Mouse (Mus musculus): Measurements from ENCODE around the gene Ly75. TPM values are rescaled to one million over a fixed set of nuclear protein-coding genes. Genes with fewer than 3 reads are reported as not detected.
A peak's percentile ranks its signal among the peaks of the same experiment; 100 is the strongest.

The Ly75 gene
- polyA plus RNA-seq, 1 experiment from 2014 or later, result 1.3 TPM

GRCm38 (mm10) chr2:60369454-60369853, 13.6 kb downstream of the Ly75 start:
- H3K36me3 ChIP-seq, result no peaks in the 10 kb centered on the region
- no peak overlapping the region for H3K27ac ChIP-seq (replicated peaks)
- no peak overlapping the region for H3K4me2 ChIP-seq
- no peak for ATAC-seq (ENCODE audit: extremely low read depth, insufficient number of reproducible peaks, low FRiP score, low TSS enrichment)
- WGBS, result 84% methylated on average over 4 of the region's 4 CpGs
- no peaks in the 10 kb centered on the region for H3K27me3 ChIP-seq (replicated peaks)
- no peak overlapping the region for H3K9ac ChIP-seq
- H3K9me3 ChIP-seq, result no peaks in the 10 kb centered on the region
- peaks cover 15% of the 10 kb centered on the region for H3K4me1 ChIP-seq
- no peak overlapping the region for H3K4me3 ChIP-seq

- no peak for ATAC-seq (ENCODE audit: extremely low read depth, insufficient number of reproducible peaks, low FRiP score, low TSS enrichment)
- Histone ChIP-seq H3K9me3 (no peaks in the 10 kb centered on the region), H3K36me3 (no peaks in the 10 kb centered on the region), H3K27ac (replicated peaks) (no peak overlapping the region), H3K4me3 (no peak overlapping the region), H3K27me3 (replicated peaks) (no peaks in the 10 kb centered on the region), H3K4me1 (peaks cover 15% of the 10 kb centered on the region), H3K9ac (no peak overlapping the region), H3K4me2 (no peak overlapping the region)
- 75% methylated on average over 7 of the region's 7 CpGs for WGBS
Observed at GRCm38 (mm10) chr2:60367871-60368270, 15.2 kb downstream of the Ly75 start.

DNA sequence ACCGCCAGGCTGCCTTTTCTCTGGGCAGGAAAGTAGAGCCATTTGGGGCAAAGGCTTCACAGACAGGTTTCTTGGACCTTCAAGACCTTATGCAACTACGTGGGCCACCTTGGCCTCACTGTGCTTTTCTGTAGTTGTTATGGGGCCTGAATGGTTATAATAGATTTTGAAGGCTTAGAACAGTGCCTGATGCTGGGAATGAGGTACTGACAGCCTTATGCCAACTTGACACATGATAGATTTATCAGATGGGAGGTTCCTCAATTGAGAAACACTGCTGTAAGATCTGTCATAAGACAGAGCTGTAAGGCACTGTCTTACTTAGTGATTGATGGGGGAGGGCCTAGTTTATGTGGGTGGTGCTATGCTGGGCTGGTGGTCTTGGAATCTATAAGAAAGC, 15.9 kb downstream of the Ly75 start:
- no peaks in the 10 kb centered on the region for H3K9me3 ChIP-seq
- no peak overlapping the region for H3K9ac ChIP-seq
- no peak for ATAC-seq (ENCODE audit: extremely low read depth, insufficient number of reproducible peaks, low FRiP score, low TSS enrichment)
- H3K4me2 ChIP-seq, result no peak overlapping the region
- H3K4me3 ChIP-seq, result no peak overlapping the region
- H3K4me1 ChIP-seq, result peaks cover 15% of the 10 kb centered on the region
- WGBS, result 85% methylated on average over 2 of the region's 2 CpGs
- no peak overlapping the region for H3K27ac ChIP-seq (replicated peaks)
- no peaks in the 10 kb centered on the region for H3K27me3 ChIP-seq (replicated peaks)
- H3K36me3 ChIP-seq, result no peaks in the 10 kb centered on the region

DNA sequence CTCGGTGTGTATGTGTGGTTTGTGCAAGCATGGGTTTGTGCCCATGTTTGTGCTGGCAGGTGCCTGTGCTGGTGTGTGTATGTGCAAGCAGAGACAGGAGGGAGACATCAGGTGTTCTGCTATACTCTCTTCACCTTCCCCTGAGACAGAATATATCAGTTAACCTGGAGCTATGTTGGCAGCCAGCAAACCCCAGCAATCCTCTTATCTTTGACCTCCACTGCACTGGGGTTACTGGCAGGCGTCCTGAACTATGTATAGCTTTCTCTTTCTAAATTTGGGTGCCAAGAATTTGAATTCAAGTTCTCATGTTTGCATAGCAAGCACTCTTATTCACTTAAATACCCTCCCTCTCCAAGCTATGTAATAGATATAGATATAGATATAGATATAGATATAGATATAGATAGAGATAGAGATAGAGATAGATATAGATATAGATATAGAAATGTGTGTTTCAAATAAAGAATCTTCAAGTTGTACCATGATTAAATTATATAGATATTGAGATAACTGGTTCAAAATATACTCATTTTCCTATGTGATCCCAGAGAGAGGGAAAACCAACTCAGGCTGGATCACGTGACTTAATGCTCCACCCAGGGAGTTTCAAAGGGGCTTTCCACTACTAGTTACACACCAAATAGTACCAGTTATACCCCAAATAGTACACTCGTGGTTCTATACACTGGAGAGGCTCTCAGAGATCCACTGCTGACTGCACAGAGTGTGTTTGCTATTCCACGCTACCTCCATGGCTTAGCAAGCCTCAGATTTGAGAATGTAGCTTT, 17.1 kb downstream of the Ly75 start:
- no peak for ATAC-seq (ENCODE audit: extremely low read depth, insufficient number of reproducible peaks, low FRiP score, low TSS enrichment)
- WGBS, result 63% methylated on average over 5 of the region's 5 CpGs
- H3K4me2 ChIP-seq, result no peak overlapping the region

GRCm38 (mm10) chr2:60365138-60365775, 17.8 kb downstream of the Ly75 start:
- H3K36me3 ChIP-seq, result no peaks in the 10 kb centered on the region
- no peak for ATAC-seq (ENCODE audit: extremely low read depth, insufficient number of reproducible peaks, low FRiP score, low TSS enrichment)
- H3K4me2 ChIP-seq, result no peak overlapping the region
- no peaks in the 10 kb centered on the region for H3K27me3 ChIP-seq (replicated peaks)
- H3K27ac ChIP-seq (replicated peaks), result no peak overlapping the region
- no peak overlapping the region for H3K4me3 ChIP-seq
- no peak overlapping the region for H3K9ac ChIP-seq
- WGBS, result 68% methylated on average over 7 of the region's 7 CpGs
- no peaks in the 10 kb centered on the region for H3K9me3 ChIP-seq
- H3K4me1 ChIP-seq, result peaks cover 15% of the 10 kb centered on the region

More for the DNA sequence above, 17.1 kb downstream of the Ly75 start:
- H3K27me3 ChIP-seq (replicated peaks), result no peaks in the 10 kb centered on the region
- no peaks in the 10 kb centered on the region for H3K9me3 ChIP-seq
- H3K9ac ChIP-seq, result no peak overlapping the region
- no peak overlapping the region for H3K27ac ChIP-seq (replicated peaks)
- no peaks in the 10 kb centered on the region for H3K36me3 ChIP-seq
- H3K4me1 ChIP-seq, result peaks cover 15% of the 10 kb centered on the region
- no peak overlapping the region for H3K4me3 ChIP-seq

DNA sequence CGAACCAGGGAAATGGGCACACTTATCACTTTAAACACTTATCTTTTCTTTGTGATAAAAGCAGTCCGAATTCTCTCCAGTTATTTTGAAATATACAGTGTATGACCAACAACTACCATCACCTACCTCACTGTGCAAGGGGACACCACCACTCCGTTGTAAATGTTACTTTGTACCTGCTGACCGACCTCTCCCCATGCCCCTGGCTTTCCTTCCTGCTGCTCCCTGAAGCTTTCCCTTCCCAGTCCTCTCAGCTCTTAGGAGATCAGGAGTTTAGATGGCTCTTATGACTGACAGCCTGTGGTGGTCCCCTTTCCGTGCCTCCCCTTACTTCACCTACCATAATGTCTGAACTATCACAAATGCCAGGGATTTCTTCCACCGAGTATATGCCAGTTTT, 21.0 kb downstream of the Ly75 start:
- 72% methylated on average over 6 of the region's 6 CpGs for WGBS
- H3K4me2 ChIP-seq, result no peak overlapping the region
- H3K9me3 ChIP-seq, result no peaks in the 10 kb centered on the region
- no peak overlapping the region for H3K4me3 ChIP-seq
- no peaks in the 10 kb centered on the region for H3K36me3 ChIP-seq
- no peaks in the 10 kb centered on the region for H3K27me3 ChIP-seq (replicated peaks)
- H3K9ac ChIP-seq, result no peak overlapping the region
- peaks cover 15% of the 10 kb centered on the region for H3K4me1 ChIP-seq
- H3K27ac ChIP-seq (replicated peaks), result no peak overlapping the region
- no peak for ATAC-seq (ENCODE audit: extremely low read depth, insufficient number of reproducible peaks, low FRiP score, low TSS enrichment)

DNA sequence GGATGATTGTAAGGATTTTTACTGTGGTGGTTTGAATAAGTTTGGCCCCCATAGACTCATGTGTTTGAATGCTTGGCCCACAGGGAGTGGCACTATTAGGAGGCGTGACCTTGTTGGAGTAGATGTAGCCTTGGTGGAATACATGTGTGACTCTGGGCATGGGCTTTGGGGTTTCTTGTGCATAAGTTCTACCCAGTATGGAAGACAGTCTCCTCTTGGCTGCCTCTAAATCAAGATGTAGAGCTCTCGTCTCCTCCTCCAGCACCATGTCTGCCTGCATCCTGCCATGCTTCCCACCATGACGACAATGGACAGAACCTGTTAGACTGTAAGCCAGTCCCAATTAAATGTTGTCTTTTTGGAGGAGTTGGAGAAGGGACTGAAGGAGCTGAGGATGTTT, 23.3 kb downstream of the Ly75 start:
- Histone ChIP-seq H3K4me2 (no peak overlapping the region), H3K27ac (replicated peaks) (no peak overlapping the region), H3K36me3 (no peaks in the 10 kb centered on the region), H3K9ac (no peak overlapping the region), H3K27me3 (replicated peaks) (no peaks in the 10 kb centered on the region), H3K9me3 (no peaks in the 10 kb centered on the region), H3K4me1 (peaks cover 8% of the 10 kb centered on the region), H3K4me3 (no peak overlapping the region)
- no peak for ATAC-seq (ENCODE audit: extremely low read depth, insufficient number of reproducible peaks, low FRiP score, low TSS enrichment)
- 85% methylated on average over 3 of the region's 3 CpGs for WGBS

DNA sequence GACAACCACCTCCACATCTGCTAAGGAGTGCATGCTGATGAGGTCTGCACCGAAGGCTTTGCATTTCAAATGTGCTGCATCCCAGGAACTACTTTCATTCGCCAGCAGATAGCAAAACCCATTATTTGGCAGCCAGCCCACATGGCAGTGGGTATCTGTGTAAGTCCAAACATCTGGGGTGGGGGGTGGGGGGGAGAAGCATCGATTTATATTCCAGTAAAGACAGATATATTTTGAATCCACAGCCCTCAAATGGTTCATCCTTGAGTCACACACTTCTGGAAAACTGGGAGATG, 27.8 kb downstream of the Ly75 start:
- Histone ChIP-seq H3K4me2 (peak overlapping the region; percentile 56), H3K27ac (replicated peaks) (no peak overlapping the region), H3K9ac (no peak overlapping the region), H3K36me3 (no peaks in the 10 kb centered on the region), H3K9me3 (no peaks in the 10 kb centered on the region), H3K27me3 (replicated peaks) (no peaks in the 10 kb centered on the region), H3K4me3 (peak overlapping the region; percentile 14; the same call in 1 of the 2 replicates), H3K4me1 (peaks cover 28% of the 10 kb centered on the region)
- 32% methylated on average over 3 of the region's 3 CpGs for WGBS
- ATAC-seq (ENCODE audit: extremely low read depth, insufficient number of reproducible peaks, low FRiP score, low TSS enrichment), result no peak

- H3K4me2 ChIP-seq, result peak overlapping the region; percentile 56
- no peak overlapping the region for H3K27ac ChIP-seq (replicated peaks)
- H3K4me3 ChIP-seq, result peak overlapping the region; percentile 14; the same call in 1 of the 2 replicates
- no peaks in the 10 kb centered on the region for H3K27me3 ChIP-seq (replicated peaks)
- no peaks in the 10 kb centered on the region for H3K36me3 ChIP-seq
- WGBS, result 59% methylated on average over 18 of the region's 18 CpGs
- H3K4me1 ChIP-seq, result peaks cover 28% of the 10 kb centered on the region
- no peaks in the 10 kb centered on the region for H3K9me3 ChIP-seq
- H3K9ac ChIP-seq, result no peak overlapping the region
- no peak for ATAC-seq (ENCODE audit: extremely low read depth, insufficient number of reproducible peaks, low FRiP score, low TSS enrichment)
Observed at GRCm38 (mm10) chr2:60354541-60355387, 28.3 kb downstream of the Ly75 start.

DNA sequence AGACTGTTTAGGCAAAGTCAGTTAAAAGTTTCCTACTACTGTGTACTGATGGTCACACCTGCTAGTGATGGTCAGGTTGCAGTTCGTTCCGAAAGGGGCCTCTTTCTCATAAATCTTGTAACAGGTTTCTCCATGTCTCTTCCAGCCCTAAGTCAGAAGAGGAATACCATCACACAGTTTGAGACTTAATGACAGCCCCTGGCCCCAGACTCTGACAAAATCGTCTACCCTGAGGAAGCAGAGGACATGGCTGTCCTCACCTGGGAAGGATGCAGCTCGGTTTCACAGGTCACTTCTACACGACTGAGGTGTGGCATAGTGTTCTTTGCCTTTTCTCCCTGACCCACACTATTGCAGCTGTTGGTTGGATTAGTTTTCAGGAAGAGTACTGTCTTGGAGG, 30.8 kb downstream of the Ly75 start:
- ATAC-seq (ENCODE audit: extremely low read depth, insufficient number of reproducible peaks, low FRiP score, low TSS enrichment), result no peak
- H3K4me1 ChIP-seq, result peaks cover 28% of the 10 kb centered on the region
- H3K4me2 ChIP-seq, result no peak overlapping the region
- no peaks in the 10 kb centered on the region for H3K36me3 ChIP-seq
- H3K4me3 ChIP-seq, result no peak overlapping the region
- H3K9me3 ChIP-seq, result no peaks in the 10 kb centered on the region
- H3K27ac ChIP-seq (replicated peaks), result no peak overlapping the region
- H3K9ac ChIP-seq, result no peak overlapping the region
- H3K27me3 ChIP-seq (replicated peaks), result no peaks in the 10 kb centered on the region
- 81% methylated on average over 5 of the region's 5 CpGs for WGBS

GRCm38 (mm10) chr2:60351781-60352180, 31.3 kb downstream of the Ly75 start:
- Histone ChIP-seq H3K27me3 (replicated peaks) (no peaks in the 10 kb centered on the region), H3K9ac (no peak overlapping the region), H3K4me1 (peaks cover 28% of the 10 kb centered on the region), H3K4me3 (no peak overlapping the region), H3K9me3 (no peaks in the 10 kb centered on the region), H3K36me3 (no peaks in the 10 kb centered on the region), H3K4me2 (no peak overlapping the region), H3K27ac (replicated peaks) (no peak overlapping the region)
- WGBS, result 69% methylated on average over 8 of the region's 8 CpGs
- ATAC-seq (ENCODE audit: extremely low read depth, insufficient number of reproducible peaks, low FRiP score, low TSS enrichment), result no peak

All from heart, embryonic 13.5 days (tissue).